Mouse (Mus musculus) lung, postnatal 0 days (tissue): Measurements from ENCODE around the gene Mef2c.

Experiments
- CTCF ChIP-seq: IDR thresholded peaks from 2 replicates; pipeline ENCODE4 v1.5.1; 2016; ENCODE audit warnings: antibody characterized with exemption, mild to moderate bottlenecking
- EP300 ChIP-seq: IDR thresholded peaks from 2 replicates; pipeline ENCODE4 v1.6.1; 2016; ENCODE audit warnings: antibody characterized with exemption, mild to moderate bottlenecking, control low read depth

- TF ChIP-seq CTCF: no peak; the same call in 1 of the 2 replicates
- no peak for TF ChIP-seq EP300
Observed at GRCm38 (mm10) chr13:83566180-83566579, 62.3 kb downstream of the Mef2c start.
